Mouse (Mus musculus): ENCODE results near the gene Bloc1s3.

- TF ChIP-seq POLR2A (IDR thresholded peaks at IDR 0.05; ENCODE audit: insufficient read length, low read depth) (no peak), MYOG (IDR thresholded peaks at IDR 0.05; ENCODE audit: control insufficient read depth in 1 of 3, insufficient read depth in 1 of 3, insufficient read length in 2 of 3, low read depth in 2 of 3) (no peak), POLR2AphosphoS2 (IDR thresholded peaks at IDR 0.05; ENCODE audit: insufficient read length, low read depth) (no peak), USF1 (IDR thresholded peaks at IDR 0.05; ENCODE audit: low read depth) (no peak), CEBPB (IDR thresholded peaks at IDR 0.05; ENCODE audit: insufficient read depth, poor library complexity, severe bottlenecking) (no peak), TCF12 (IDR thresholded peaks at IDR 0.05; ENCODE audit: insufficient read depth, poor library complexity, severe bottlenecking) (no peak), MYOD1 (IDR thresholded peaks at IDR 0.05; ENCODE audit: control insufficient read depth in 1 of 3, insufficient read length in 2 of 3, low read depth in 2 of 3) (no peak), MAX (IDR thresholded peaks at IDR 0.05; ENCODE audit: low read depth) (no peak), TCF3 (IDR thresholded peaks at IDR 0.05; ENCODE audit: insufficient read length, low read depth) (no peak), SRF (IDR thresholded peaks at IDR 0.05; ENCODE audit: control insufficient read depth, insufficient read length, low read depth) (no peak), E2F4 (IDR thresholded peaks at IDR 0.05; ENCODE audit: insufficient read depth) (no peak)
Measured at GRCm38 (mm10) chr7:19477624-19478384, 30.4 kb downstream of the Bloc1s3 start.
